Mouse (Mus musculus) forelimb bud, embryonic 11.5 days (tissue): ENCODE measurements around the gene Olfr544.

Experiments used
- DNase-seq: peaks from one replicate; pipeline ENCODE4 v3.0.0-alpha.2; 2012; ENCODE audit warnings: low read depth, low spot score

Olfr544 gene

GRCm38 (mm10) chr7:102477377-102477776 is 10.7 kb downstream of the Olfr544 start:
- DNase-seq, result no peak

GRCm38 (mm10) chr7:102476601-102477000 is 11.5 kb downstream of the Olfr544 start:
- DNase-seq, result no peak

- DNase-seq, result no peak
These were observed 15.4 kb downstream of the Olfr544 start for GRCm38 (mm10) chr7:102472675-102473074.

- no peak for DNase-seq
These were observed 20.5 kb downstream of the Olfr544 start for GRCm38 (mm10) chr7:102467566-102467965.

GRCm38 (mm10) chr7:102458618-102459380 is 29.3 kb downstream of the Olfr544 start:
- DNase-seq, result no peak

GRCm38 (mm10) chr7:102446438-102446837 is 41.7 kb downstream of the Olfr544 start:
- no peak for DNase-seq

- no peak for DNase-seq
These were observed 43.8 kb downstream of the Olfr544 start for GRCm38 (mm10) chr7:102444301-102444700.

GRCm38 (mm10) chr7:102442432-102442831 is 45.7 kb downstream of the Olfr544 start:
- DNase-seq, result no peak

GRCm38 (mm10) chr7:102441657-102442391 is 46.3 kb downstream of the Olfr544 start, which contains the start of gene Rrm1:
Rrm1 (plus strand) TSS chr7:102441695.
- peak; percentile 98 for DNase-seq

- no peak for DNase-seq
These were observed 47.1 kb downstream of the Olfr544 start for GRCm38 (mm10) chr7:102440822-102441656.

- DNase-seq, result no peak
These were observed 53.8 kb downstream of the Olfr544 start for GRCm38 (mm10) chr7:102434344-102434743.
